Mouse (Mus musculus) brain, embryonic 14.5 days (tissue): ENCODE results near the gene Nanog. TPM values are rescaled to one million over a fixed set of nuclear protein-coding genes. Genes with fewer than 3 reads are reported as not detected.

Experiments
- DNase-seq: peaks from one replicate; pipeline ENCODE4 v3.0.0-alpha.2; 2011; ENCODE audit warnings: low read depth
- CTCF ChIP-seq: fragments of 200-500 bp; IDR thresholded peaks from 2 replicates; pipeline ENCODE4 v1.5.1; 2012; ENCODE audit warnings: inconsistent platforms, mild to moderate bottlenecking, moderate library complexity, borderline replicate concordance; ENCODE audit not compliant: insufficient read depth, insufficient read length; ENCODE audit errors: extremely low read depth
- POLR2A ChIP-seq: fragments of 200-500 bp; IDR thresholded peaks from 2 replicates; pipeline ENCODE4 v1.6.1; 2012; ENCODE audit warnings: mild to moderate bottlenecking, inconsistent platforms, borderline replicate concordance; ENCODE audit not compliant: poor library complexity, insufficient read depth, insufficient read length, severe bottlenecking; ENCODE audit errors: extremely low read depth
- polyA plus RNA-seq: library from polyadenylated mRNA; depleted of rRNA; stranded (reverse); fragments of >200 nt; gene quantifications from 2 replicates; pipeline ENCODE4 v1.2.3, GENCODE M21; 2012

Nanog gene
- polyA plus RNA-seq, 1 experiment: 0.22 TPM

DNA sequence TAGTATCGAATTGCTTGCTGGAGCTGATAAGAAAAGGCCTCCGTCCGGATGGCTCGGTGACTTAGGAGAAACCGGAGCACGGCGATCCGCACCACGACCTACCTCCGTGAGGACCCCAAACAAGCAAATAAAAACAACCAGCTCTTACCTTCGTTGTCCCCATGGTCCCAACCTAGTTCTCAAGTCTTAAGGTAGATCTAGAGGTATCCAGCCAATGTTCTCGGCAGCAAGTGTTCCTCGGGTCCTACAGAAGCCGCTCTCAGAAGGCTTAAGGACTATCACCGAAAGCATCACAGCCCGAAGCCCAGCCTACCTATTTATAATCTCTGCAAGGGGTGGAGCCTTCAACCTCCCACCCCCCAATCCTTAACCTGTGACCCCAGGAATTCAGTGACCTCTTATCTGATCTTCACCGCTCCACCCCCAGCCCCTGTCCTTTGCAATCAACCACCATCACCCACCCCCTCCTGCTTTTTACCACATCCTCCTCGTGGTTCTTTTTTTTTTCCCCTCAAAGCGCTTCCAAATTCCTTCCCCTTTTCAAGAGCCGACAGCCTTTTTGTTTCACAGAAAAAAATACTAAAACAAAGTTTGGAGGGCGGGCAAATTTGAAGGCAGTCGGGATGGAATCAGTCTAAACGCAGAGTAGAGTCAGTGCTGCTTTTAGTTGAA, 35.1 kb downstream of the Nanog start:
- peak; percentile 86 for DNase-seq
- no peak for TF ChIP-seq CTCF
- 0 out of 2 replicates have a peak, but pooled peaks have one; percentile 13 for TF ChIP-seq POLR2A

DNA sequence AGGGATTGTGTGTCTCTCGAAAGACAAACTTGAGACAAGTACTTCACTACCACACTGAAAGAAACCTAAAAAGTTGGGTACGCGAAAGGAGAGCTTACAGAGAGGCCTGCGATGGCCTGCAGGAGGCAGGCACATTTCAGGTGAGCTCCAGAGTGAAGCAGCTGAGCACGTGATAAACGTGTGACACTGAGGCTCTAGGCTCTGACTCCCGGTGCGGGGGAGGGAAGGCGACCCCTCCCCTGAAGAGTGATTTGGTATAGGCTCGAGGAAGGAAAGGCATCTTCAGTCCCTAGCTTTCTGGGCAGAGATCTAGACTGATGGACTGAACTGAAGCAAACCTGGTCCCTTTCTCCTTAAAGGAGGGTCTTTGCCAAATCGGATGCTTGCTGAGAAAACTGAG, 36.1 kb downstream of the Nanog start:
- DNase-seq: no peak

DNA sequence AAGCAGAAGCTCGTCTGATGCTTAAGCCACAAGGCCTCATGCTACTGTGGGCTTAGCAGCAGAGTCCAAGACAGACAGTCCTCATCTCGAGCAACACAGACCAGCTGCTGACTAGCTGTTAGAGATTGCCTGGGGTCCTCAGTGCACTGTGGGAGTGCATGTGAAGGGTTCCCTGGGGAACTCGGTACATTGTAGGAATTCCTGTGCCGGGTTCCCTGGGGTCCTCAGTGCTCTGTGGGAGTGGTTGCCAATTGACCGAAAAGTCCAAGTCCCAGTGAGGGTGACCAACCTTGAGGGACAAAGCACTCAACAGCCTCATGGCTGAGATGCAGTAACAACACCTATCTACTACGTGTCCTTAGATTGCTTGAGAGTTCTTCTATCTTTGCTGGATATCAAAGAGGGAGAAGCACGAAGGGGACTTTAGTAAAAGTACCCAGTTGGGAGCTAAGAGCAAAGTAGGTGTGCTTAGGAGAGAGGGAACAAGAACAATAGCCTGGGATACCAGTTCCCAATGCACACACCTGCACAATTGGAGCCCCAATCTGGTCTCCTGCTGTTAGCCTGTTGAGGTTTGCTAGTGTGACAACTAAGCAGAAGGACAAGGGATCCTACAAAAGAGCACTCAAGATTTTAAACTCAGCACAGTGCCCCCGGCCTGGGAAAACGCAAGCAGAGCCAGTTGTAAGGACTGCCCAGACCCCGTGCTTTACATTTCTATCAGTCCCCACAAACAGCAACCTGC, 37.4 kb downstream of the Nanog start:
- TF ChIP-seq POLR2A (no peak), CTCF (no peak)
- no peak for DNase-seq

More for the DNA sequence above, 36.1 kb downstream of the Nanog start:
- no peak for TF ChIP-seq POLR2A
- no peak for TF ChIP-seq CTCF

DNA sequence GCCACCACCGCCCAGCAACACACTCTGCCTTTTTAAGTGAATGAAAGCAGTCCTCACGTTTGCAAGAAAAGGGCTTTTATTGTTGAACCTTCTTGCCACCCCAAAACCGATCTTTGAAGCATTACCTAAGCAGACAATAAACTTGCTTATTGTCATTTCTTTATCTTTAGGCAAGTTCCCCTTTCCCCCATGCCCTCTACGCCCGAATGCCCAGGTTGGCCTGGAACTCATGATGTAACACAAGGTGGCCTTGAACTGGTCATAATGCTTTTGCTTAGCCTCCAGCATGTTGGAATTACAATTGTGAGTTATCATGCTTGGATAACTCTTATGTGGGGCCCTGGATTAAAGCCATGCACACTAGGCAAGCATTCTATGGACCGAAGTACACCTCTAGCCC, 43.3 kb downstream of the Nanog start:
- TF ChIP-seq CTCF (no peak), POLR2A (no peak)
- no peak for DNase-seq

DNA sequence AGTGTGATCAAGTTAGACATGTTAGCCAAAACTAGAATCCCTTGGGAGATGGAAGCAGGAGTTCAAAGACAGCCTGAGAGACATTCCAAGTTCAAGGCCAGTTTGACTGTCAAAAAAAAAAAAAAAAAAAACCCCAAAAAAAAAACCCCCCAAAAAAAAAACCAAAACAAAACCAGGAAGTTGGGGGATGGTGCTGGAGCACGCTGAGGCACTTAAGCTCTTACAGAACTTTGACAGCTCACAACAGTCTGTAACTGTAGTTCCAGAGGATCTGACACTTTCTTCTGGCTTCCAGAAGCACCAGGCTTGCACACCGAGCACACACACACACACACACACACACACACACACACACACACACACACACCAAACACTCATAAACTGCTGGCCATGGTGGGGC, 48.6 kb downstream of the Nanog start:
- TF ChIP-seq POLR2A: no peak
- no peak for TF ChIP-seq CTCF

DNA sequence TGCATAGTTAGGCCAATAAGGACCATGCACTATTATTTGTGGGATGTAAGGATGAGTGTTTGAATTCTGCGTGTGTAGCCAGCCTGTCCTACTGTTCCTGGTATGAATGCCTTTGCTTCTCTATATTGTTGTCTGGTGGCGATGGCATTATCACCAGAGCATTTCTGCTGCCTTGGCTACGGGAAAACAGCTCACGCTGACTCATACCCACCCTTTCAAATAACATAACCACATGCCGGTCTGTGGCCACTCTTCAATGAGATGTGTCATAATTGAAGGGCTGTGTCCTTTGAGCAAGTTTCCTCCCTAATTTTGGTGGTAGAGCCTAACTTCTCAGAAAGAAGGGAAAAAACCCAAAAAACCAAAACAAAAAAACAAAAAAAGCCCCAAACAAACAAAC, 51.4 kb downstream of the Nanog start:
- DNase-seq: no peak
- TF ChIP-seq CTCF: no peak
- TF ChIP-seq POLR2A: no peak

More for the DNA sequence above, 48.6 kb downstream of the Nanog start:
- DNase-seq: no peak

DNA sequence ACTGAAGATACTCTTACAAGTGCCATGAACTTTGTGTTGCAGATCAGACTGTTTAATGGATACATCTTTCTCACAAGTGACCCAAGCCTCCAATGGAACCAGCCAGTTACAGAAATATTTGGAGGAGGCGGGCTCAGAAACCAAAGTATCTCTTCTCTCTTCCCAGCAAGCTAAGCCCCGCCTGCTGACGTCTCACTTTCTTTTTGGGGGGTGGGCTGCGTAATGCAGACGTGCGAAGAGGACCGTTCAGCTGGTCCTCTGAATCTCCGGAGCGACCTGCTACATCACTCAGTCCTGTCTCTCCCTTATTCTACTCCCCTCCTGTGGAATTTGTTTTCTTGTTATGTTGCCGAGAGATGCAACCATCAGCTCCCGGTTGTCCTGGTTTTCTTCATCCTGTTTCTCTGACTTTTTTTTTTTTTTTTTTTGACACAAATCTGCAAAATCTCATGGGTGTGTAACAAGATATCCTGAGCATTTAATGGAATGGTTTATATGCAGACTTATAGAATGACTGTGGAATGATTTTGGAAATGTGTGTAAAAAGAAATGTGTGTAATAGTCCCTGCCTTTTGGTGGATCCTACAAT, 53.8 kb downstream of the Nanog start:
- peak; percentile 97 for DNase-seq
- TF ChIP-seq POLR2A: peak; percentile 53; the same call in 1 of the 2 replicates
- no peak for TF ChIP-seq CTCF

DNA sequence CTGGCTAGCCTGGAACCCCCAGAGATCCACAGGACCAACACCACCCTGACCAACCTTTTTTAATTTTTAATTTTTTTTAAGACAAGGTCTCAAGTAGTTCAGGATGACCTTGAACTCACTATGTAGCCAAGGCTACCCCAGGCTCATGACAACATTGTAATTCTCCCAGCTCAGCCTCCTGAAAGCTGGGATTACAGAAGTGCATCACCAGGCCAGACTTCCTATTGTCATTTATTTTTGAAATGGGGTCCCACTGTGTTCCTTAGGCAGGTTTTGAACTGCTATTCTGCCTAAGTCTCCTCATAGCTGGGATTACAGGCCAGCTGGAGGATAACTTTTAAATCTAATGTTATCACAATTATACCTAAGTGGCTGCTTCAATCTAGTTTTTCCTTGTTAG, 54.6 kb downstream of the Nanog start:
- TF ChIP-seq POLR2A: no peak
- TF ChIP-seq CTCF: no peak

DNA sequence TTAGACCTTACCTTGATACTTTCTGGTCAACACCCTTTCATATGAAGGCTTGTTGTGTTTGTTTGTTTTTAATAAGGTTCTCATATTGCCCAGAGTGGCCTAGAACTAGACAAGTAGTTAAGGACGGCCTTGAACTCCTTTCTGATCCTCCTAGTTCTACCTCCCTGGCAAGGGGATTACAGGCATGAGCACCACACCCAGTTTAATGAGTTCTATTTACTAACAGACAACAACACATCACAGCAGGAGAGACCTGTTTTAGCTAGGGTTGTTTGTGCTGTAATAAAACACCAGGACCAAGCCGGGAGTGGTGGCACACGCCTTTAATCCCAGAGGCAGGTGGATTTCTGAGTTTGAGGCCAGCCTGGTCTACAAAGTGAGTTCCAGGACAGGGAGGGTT, 55.2 kb downstream of the Nanog start:
- DNase-seq: no peak
- TF ChIP-seq CTCF: no peak
- no peak for TF ChIP-seq POLR2A

More for the DNA sequence above, 54.6 kb downstream of the Nanog start:
- no peak for DNase-seq

DNA sequence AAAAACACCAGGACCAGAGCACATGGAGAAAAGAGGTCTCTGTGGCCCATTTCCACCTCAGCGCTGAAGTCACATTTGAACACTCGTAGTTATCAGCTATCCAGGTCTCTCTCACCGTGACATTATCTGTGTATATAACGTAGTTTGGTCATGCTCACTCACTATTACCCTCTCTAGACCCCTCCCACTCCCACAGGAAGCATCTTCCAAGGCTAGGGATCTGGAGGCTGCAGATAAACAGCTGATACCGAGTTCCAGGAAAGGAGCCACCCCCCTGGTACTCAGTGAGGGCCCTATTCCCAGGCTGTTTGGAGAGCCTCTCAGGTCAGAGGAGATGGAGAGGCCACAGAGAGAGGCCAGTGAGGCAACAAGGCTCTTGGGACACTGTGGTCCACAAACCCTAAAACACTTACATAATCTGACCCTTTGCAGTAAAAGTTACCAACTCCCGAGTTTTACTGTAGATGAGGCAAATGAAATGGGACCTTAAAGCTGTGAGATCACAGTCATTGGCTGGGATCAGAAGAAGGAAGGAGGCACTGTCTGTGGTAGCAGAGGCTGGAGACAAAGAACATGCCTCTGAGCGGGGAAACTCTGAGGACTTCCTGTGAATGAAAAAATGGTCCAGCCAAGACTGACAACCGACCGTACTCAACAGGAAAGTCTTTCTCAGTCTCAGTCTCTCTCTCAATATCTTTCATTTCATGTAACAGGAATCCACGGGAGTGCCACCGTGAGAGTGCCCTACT, 55.8 kb downstream of the Nanog start:
- TF ChIP-seq POLR2A (no peak), CTCF (no peak)
- DNase-seq: no peak
